Mouse (Mus musculus) 416B (cell line): Measurements from ENCODE around the gene Akap7.

ENCODE experiments used
- DNase-seq: peaks from one replicate; pipeline ENCODE4 v3.0.0; 2011; ENCODE audit warnings: low read depth

Gene Akap7

DNA sequence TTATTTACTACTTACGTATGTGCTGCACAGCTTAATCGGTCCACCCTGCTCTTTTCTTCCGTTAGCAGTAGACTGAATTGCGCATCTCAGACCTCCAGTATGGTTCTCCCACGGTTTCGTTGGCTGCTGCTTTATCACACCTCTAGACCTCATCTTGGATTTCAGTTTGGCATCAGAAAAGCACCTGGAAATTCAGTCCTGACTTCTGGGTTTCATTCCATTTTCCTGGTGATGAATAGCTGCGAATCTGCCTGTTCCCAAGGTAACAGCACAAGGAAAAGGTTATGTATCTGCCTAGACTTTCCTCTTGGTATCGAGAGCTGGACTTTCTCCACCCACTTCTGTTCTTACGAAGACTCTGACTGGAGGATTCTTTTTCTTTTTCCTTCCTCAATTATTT lies at the start of gene Akap7:
Gene Akap7 (minus strand): TSS at position 101 of the 400 bp plus-strand sequence.
- no peak for DNase-seq

DNA sequence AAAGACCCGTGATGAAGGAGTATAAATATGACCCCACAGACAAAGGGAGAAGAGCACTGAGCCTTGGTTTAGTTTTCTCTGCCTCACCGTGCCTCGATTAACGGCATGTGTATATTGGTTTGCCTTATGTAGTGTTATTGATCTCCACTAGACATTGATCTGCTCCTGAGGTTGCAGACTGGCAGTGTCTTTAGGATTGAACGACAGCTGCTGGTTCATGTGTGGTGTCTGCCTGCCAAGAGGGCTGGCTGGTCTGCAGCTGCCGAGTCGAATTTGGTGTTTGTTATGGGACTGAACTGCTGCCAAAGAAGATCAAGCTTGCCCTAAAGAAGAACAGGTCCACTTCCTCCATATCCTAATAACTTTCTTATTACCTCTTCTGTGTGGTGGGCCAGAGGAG lies 46.7 kb upstream of the Akap7 start:
- no peak for DNase-seq

DNA sequence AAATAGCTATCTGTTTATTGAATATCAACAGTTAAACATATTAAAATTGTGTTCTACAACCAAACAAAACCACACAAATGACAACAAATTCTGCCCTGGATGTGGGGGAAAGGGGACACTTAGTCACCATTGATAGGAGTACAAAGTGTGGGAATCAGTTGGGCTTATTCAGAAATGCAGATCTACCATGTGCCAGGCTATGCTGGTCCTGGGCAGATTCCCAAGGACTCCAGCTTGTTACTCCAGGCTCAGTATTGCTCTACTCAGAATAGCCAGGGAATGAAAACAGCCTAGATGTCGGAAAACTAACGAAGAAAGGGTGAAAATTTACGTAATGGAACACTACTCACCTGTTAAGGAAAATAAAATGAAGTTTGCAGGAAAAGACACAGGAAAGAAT lies 46.3 kb upstream of the Akap7 start:
- DNase-seq: no peak

DNA sequence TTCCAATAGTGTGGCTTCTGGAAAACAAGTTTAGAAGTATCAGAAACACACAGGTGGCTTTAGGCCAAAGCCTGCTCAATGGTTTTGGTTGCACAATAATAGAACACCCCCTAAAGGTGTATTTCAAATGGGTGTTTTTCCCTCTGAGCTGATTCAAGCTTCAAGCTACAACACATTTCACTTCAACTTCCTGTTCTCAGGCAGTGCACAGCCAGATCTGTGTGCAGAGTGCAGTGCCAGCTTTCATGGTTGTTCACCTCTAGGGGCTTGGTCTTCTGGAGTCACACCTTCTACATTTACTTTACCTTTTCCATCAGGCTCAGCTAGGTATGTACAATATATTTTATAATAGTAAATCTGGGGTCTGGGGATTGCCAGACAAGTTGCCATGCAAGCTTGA lies 35.1 kb upstream of the Akap7 start:
- no peak for DNase-seq

DNA sequence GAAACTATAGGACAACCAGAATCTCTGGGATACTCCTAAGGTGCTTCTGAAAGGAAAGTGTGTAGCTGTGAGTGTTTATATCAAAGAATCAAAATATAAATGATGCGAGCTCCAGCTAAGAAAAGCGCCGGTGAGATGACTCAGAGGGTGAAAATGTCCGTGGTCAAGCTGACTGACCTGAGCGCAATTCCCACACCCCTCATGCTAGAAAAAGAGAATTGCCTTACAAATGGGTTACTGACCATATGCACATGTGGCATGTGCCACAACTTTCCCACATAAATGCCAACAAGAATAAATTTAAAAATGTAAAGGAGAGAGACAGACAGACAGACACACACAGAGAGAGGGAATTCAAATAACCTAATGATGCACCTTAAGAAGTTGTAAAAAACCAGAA lies 33.0 kb upstream of the Akap7 start:
- DNase-seq: no peak

DNA sequence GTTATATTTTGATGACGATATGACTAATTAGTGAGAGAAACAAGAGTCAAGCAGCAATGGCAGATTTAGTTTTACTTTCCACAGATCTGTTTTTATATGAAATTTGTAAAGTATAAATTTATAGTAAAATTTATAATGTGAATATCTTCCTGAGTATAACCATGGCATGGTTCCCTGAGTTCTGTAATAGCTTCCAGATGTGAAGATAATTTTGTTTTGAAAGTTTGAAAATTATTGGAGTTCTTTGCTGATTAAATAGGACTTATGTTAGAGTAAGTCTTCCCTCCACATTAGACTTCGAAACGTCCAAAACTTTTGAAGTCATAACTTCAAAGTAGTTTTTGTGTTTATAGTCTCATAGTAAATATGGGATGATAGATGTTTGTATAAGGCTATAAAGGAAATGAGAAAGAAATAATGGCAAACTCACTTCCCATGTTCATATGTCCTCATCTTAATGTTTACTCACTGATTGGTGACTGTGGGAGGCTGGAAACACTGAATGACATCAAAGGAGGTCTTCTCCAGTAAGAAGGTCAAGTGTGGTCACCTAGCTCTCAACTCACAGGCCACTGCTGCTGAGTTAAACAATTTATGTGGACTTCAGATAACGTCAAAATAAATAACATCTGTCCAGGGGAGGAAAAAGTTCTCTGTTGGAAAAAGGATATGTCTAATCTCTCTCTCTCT lies 25.9 kb upstream of the Akap7 start:
- peak; percentile 8 for DNase-seq

DNA sequence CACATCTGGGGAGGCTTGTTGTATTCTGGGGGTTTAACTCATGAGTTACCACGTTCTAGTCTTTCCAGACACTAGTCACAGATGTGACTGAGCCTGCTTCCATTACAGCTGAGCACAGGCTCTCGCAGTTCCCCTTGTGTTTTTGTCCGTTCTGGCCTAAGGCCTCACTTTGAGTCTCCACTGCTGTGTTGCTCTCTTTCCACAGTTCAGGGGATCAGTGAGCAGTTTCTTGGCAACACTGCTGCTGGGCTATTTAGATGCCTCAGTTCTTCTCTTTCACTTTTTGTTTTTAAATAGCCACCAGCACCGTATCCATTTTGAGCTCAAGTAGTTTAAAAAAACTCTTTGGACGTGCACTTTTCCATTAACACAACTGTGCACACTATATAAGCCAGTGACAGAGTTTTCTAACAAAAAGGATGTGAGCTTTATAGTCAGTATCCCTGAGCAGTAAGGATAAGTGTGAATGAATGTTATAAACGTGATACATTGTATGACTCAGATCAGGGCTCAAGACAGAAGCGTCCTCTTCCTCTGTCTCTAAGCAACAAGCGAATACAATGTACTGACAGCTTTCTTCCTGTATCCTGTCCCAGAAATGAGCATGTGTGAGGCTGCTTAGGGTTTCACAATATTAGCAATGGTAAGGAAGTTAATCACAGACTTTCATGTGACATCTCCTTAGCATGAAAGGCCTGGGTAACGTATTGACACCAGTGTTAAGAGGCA lies 23.8 kb upstream of the Akap7 start:
- DNase-seq: peak; percentile 92

DNA sequence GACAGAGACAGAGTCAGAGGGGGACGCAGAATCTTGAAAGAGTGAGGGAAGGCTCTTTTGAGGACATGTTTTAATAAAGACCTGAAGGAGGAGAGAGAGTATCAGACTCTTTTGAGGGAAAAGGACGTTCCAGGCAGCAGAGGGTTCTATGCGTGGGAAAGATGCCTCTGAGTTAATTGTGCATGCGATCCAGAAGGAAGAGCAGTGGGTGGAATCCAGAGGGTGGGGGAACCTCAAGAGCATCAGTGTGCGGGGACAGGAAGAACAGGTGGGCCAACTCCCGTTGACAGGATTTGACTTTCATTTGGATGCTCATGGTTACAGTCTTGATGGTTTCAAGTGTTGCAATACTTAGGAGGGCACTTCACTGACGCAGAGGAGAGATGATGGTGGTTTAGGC lies 22.4 kb upstream of the Akap7 start:
- DNase-seq: no peak

DNA sequence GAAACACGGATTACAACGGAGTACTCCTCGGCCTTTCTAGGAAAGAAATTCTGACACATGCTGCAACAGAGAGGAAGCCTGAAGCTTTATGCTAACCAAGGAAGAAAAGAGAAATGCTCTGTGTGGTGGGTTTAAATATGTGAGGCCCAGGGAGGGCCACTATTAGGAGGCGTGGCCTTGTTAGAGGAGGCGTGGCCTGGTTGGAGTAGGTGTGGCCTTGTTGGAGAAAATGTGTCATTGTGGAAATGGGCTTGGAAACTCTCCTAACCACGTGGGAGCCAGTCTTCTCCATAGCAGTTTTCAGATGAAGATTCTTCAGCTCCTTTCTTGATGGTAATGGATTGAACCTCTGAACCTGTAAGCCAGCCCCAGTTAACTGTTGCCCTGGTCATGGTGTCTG lies 19.8 kb upstream of the Akap7 start:
- peak; percentile 34 for DNase-seq

DNA sequence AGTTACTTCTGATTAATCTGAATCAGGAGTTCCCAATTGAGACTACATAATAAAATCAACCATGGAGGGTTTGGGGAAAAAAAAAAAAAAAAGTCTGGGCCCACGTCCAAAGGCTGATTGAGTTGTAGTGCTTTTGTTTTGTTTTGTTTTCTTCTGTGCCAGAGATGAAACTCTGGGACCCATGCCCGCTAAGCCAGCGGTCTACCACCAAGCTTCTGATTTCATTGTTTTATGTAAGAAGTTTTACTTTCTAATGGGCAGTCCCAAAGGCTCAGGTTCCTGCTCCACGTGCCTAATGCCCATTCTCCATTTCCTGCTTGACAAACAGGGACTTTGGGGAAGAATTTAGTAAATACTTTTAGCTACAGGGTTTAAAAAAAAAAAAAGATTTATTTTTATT lies 18.0 kb upstream of the Akap7 start:
- DNase-seq: no peak

DNA sequence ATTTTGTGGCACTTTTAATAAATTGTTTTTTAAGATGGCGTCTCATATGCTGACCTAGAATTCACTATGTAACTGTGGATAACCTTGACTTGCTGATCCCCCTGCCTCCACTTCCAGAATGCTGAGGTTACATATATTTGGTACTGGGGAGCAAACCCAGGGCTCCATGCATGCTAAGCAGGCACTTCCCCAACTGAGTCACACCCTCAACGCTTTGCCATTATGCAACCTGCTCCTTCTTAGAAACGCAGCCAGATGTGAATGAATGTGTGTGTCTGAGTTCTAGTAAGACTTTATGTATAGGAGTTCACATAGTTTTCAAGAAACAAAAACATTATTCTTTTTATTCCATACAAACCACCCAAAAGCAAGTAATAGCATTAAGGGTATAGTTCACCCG lies 13.5 kb upstream of the Akap7 start:
- peak; percentile 36 for DNase-seq

DNA sequence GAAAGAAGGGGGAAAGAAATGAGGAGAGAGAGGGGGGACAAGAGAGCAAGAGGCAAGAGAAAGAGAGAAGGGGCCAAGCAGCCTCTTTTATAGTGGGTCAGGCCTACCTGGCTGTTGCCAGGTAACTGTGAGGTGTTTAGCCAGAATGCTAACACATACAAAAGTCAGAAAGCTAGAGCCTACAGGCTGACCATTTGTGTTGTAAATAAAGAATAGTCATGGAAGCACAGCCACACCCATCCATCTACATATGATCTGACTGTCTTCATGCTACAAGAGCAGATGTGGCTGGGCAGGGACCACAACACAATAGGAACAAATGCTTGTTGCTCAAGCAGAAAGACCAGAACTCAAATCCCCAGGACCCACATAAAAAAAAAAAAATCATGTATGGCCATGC lies 11.9 kb upstream of the Akap7 start:
- DNase-seq: no peak

DNA sequence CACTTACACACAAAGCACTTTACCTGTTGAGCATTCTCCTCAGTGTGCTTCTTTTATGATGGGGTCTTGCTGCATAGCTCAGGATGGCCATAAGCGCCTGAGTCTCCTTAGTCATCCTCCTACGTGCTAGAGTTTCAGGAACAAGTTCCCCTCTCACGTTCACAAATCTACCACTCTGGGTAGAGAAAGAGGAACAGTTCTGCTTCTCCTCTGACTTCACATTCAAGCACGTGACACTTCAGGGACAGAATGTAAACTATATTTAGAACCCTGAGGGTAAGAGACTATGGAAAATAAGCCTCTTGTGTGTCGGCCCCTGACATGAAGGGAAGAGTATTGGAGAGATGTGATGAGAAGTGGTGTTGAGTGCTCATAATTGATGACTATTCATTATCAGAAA lies 10.7 kb upstream of the Akap7 start:
- peak; percentile 69 for DNase-seq

DNA sequence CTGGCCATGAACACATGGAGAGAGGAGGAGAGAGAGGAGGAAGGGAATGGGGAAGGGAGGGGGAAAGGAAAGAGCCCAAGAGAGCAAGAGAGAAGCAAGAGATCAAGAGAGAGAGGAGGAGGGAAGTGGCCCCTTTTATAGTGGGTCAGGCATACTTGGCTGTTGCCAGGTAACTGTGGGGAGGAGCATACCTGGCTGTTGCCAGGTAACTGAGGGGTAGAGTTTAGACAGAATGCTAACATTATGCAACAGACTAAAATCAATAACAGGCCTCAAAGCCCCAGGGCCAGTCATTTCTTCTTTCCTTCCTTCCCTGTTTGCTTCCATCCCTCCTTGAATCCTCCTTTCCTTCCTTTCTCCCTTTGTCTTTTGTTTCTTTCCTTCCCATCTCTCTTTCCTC lies 10.0 kb upstream of the Akap7 start:
- DNase-seq: no peak

DNA sequence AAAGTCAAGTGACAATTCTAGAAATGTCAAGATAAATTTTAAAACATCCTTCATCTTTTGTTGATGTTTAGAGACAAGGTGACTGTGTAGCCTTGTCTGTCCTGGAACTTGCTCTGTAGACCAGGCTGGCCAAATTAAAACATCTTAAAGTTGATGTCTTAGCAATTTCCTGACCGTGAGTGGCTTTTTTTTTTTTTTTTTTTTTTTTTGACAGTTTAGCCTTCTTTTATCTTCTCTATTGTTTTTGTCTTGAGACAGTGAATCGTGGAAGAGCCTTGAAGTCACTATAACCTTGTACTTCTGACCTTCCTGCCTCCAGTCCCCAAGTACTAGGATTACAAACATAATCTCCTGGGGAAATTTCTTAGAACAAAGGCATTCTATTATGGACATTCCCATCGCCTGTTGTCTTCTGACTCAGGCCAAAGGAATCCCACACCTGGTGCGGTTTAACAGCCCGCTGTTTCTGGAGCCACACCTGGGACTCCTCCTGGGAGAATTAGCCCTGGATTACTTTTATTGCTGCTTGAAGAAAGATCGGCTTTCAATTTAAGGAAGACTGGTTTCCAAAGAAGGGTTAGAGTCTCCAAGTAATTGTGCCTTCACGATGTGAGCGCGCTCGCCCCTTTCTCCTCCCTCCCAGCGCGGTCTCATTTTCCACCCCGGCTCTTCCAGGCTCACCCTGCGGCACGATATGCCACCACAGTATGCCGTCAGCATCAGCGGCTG lies 6.3 kb upstream of the Akap7 start:
- no peak for DNase-seq

DNA sequence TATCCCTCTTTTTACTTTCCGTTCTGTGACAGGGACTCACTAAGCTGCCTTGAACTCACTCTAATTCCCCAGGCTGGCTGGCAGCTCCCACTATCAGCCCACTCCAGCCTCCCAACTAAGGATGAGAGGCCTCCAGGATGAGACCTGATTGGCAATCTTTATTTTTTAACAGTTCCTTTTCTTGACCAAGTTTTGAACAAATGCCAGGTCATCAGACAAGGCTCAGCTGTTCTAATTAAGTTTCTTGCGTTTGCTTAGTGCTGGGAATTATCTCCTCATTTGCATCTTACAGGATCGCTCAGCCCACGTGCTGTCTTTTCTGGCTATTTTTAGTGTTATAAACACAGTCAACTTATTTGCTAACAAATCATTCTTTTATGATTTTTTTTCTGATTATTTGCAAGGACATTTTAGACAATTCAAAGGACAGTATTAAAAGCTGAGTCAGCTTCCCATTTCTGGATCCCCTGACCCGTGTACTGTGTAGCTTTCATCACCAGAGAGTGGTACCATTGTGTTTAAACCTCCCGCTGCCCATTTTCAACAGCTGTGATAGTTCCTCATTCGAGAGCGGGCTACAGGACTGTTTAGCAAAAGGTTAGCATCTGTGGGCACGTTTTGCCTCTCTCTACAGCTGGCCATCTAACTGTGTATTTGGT lies 4.0 kb upstream of the Akap7 start:
- no peak for DNase-seq

DNA sequence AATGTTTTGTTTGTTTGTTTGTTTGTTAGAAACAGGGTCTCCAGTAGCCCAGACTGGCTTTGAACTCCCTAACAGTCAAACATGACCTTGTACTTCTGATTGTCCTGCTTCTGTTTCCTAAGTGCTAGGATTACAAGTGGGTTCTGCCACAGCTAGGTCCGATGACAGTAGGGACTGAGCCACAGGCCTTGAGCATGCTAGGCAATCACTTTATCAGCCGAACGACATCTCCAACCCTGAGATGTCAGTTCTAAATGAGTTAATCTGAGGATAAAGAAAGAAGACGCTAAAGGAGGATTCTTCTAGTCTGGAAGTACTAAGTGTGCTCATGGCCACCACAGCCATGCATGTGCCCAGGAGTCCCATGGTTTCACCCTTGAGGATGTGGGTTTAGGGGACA lies 3.1 kb upstream of the Akap7 start:
- DNase-seq: no peak

DNA sequence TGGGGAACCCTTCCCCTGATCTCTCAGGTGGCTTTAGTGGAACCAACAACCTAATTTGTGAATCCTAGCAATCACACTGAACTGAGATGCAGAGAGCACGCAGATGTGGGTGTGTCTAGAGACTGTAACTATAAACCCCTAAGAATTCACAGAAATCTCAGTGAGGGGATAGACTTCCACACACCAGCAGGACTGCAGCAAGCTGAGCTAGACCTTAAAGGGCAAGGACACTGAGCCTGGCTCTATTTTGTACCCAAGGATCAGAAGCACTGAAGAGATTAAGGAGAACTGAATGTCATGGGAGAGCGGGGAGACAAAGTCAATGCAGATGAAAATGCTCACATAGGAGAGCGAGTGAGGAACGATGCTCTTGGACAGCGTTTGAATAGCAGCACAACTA lies 2.3 kb upstream of the Akap7 start:
- DNase-seq: no peak

DNA sequence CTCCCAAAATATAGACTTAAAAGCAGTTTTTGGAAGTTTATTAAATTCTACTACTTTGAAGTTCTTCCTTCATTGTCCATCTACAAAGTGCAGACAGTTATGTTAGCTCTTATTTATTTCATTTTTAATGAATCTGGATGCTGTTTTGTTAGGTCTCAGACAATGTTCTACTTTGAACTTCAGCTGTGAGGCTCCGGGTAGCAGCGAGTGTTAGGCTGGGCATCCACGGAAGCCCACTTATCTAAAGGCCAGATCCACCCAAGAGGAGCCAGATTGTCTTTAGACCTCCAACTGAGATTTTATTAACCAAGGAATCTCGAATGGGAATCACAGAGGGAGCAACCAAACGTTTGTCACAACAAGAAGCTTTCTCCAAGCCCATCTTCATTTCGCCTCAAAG lies 2.5 kb downstream of the Akap7 start:
- no peak for DNase-seq

DNA sequence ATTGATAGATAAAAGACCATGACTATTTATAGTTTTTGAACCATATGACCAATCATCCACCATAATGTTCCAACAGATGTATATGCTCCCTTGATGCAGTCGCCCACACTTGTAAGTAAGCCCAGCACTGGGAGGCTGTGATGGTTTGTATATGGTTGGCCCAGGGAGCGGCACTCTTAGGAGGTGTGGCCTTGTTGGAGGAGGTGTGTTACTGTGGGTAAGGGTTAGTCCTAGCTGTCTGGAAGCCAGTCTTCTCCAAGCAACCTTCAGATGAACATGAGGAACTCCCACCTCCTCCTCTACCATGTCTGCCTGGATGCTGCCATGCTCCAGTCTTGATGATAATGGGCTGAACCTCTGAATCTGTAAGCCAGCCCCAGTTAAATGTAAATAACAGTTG lies 3.1 kb downstream of the Akap7 start:
- no peak for DNase-seq

DNA sequence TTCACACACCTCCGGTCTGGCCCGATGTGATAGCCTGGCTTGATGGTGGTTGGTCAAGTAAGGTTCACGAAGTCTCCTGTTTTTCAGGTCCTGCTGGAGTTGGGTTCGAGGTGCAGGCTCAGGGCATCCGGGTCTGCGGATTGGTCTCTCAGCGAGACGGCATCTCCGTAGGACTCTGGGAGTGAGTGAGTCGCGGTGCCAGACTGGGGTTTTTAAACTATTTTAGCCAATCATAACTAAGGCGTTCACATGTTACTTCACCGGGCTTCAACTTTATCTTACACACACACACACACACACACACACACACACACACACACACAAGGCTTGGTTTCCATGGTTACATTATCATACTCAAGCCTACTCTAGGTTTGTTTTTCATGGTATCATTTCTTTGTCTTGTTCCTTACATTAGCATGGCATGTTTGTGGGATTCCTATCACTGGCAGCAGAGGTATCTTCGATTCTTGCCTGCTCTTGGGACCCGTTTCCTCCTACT lies 8.6 kb downstream of the Akap7 start:
- no peak for DNase-seq

DNA sequence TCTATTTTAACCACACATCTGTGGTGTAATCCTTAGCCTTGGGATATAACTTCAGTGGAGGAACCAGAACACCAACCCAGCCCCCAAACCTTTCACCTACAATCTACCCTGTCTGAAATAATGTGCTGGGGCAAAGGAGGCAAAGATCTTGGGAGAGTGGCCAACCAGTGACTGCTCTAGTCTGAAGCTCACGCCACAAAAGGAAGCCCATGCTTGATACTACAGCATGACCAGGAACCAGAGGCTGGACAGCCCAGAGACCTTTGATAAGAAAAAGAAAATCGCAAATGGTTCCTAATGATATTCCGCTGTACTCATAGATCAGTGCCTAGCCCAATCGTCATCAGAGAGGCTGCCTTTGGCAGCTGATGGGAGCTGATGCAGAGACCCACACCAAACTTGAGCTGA lies 9.4 kb downstream of the Akap7 start:
- DNase-seq: peak; percentile 30
